Mouse (Mus musculus) erythroblast, embryonic 14.5 days (primary cell): ENCODE data around the gene Syt14.

Experiments
- GATA1 ChIP-seq: IDR thresholded peaks from 2 replicates; pipeline ENCODE4 v1.6.1; 2012; ENCODE audit warnings: low read length, inconsistent platforms, mixed read lengths
- TAL1 ChIP-seq: IDR thresholded peaks from 3 replicates; pipeline ENCODE4 v1.6.1; 2012; ENCODE audit warnings: low read length, inconsistent platforms, mixed read lengths

DNA sequence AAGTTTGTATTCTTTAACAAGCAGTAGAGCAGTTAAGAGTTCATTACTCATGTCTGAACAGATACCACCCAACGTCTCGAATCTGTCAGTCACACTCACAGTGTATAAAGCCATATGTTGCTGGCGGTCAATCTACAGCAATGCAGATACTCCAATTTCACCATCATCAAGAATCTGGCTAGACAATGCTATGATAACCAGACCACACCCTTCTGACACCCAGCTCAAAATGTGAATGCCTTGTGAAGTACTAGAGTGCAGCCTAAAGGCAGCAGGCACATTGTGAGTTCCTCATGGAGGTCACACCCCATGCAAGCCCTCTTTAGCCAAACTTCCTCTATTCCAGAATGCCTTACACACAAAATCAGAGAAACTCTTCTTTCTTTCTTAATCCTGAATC, 53.9 kb downstream of the Syt14 start:
- TF ChIP-seq TAL1 (no peak), GATA1 (no peak)
